Mouse (Mus musculus) liver, embryonic 16.5 days (tissue): ENCODE data around the gene Cd3d. TPM values are rescaled to one million over a fixed set of nuclear protein-coding genes. Genes with fewer than 3 reads are reported as not detected.

Source experiments
- ATAC-seq: fragments of 200-750 bp; cut with Nextera tagmentation; 2 replicates; pipeline ENCODE4 v1.8.0; 2017; ENCODE audit warnings: low read depth, mild to moderate bottlenecking, moderate number of reproducible peaks, moderate library complexity
- H3K27ac ChIP-seq: fragments of 300-500 bp; sonication (generic); 2 replicates; pipeline ENCODE4 v1.5.1; 2014; ENCODE audit warnings: mild to moderate bottlenecking, low read length
- H3K27me3 ChIP-seq: fragments of 300-500 bp; sonication (generic); 2 replicates; pipeline ENCODE4 v1.6.1; 2014; ENCODE audit warnings: low read depth, low read length, mixed read lengths; ENCODE audit not compliant: control insufficient read depth, insufficient read depth
- H3K36me3 ChIP-seq: fragments of 300-500 bp; sonication (generic); 2 replicates; pipeline ENCODE4 v1.6.1; 2014; ENCODE audit warnings: mild to moderate bottlenecking; ENCODE audit not compliant: control insufficient read depth, insufficient read depth
- H3K4me1 ChIP-seq: fragments of 300-500 bp; sonication (generic); 2 replicates; pipeline ENCODE4 v1.6.1; 2014; ENCODE audit warnings: low read depth, low read length, mixed read lengths; ENCODE audit not compliant: control insufficient read depth
- H3K4me2 ChIP-seq: fragments of 300-500 bp; sonication (generic); 2 replicates; pipeline ENCODE4 v1.6.1; 2014; ENCODE audit warnings: low read depth, low read length, mixed read lengths
- H3K4me3 ChIP-seq: fragments of 300-500 bp; sonication (generic); 2 replicates; pipeline ENCODE4 v1.5.1; 2014; ENCODE audit warnings: low read depth, mild to moderate bottlenecking, low read length
- H3K9ac ChIP-seq: fragments of 300-500 bp; sonication (generic); 2 replicates; pipeline ENCODE4 v1.6.1; 2014; ENCODE audit warnings: low read depth, low read length
- H3K9me3 ChIP-seq: fragments of 300-500 bp; sonication (generic); replicated peaks from 2 replicates; pipeline ENCODE4 v1.6.1; 2016; ENCODE audit warnings: low read length; ENCODE audit not compliant: control insufficient read depth
- WGBS: fragments of 180-500 bp; shearing (Covaris S2); extraction: QIAGEN DNeasy Blood & Tissue Kit; methylation state at CpG from one replicate; pipeline ENCODE4 v1.1.7; 2014; ENCODE audit not compliant: insufficient replicate concordance; 5-methylcytosine and 5-hydroxymethylcytosine counted together
- polyA plus RNA-seq: library from polyadenylated mRNA; unstranded; fragments of >200 nt; fragmentation: Nextera tagmentation; extraction: Ambion mirVana; gene quantifications from 2 replicates; pipeline ENCODE4 v1.2.1, GENCODE M21; 2015

The Cd3d gene
- polyA plus RNA-seq, 1 experiment from 2014 or later = 0.52 TPM

GRCm38 (mm10) chr9:45015841-45016240, 34.3 kb downstream of the Cd3d start:
- WGBS = 46% methylated on average over 3 of the region's 3 CpGs
- no peak overlapping the region for H3K4me3 ChIP-seq
- no peaks in the 10 kb centered on the region for H3K4me1 ChIP-seq
- H3K27me3 ChIP-seq = no peaks in the 10 kb centered on the region; the same call in 1 of the 2 replicates
- H3K9ac ChIP-seq = no peak overlapping the region
- no peaks in the 10 kb centered on the region for H3K9me3 ChIP-seq
- H3K36me3 ChIP-seq = no peaks in the 10 kb centered on the region
- no peak overlapping the region for H3K4me2 ChIP-seq
- no peak overlapping the region for H3K27ac ChIP-seq
- ATAC-seq = no peak

- Histone ChIP-seq H3K27me3 (no peaks in the 10 kb centered on the region; the same call in 1 of the 2 replicates), H3K4me3 (no peak overlapping the region), H3K9ac (no peak overlapping the region), H3K9me3 (no peaks in the 10 kb centered on the region), H3K36me3 (no peaks in the 10 kb centered on the region), H3K27ac (no peak overlapping the region), H3K4me1 (no peaks in the 10 kb centered on the region), H3K4me2 (no peak overlapping the region)
- ATAC-seq = no peak
- WGBS = 68% methylated on average over 11 of the region's 11 CpGs
Observed at GRCm38 (mm10) chr9:45018031-45018430, 36.4 kb downstream of the Cd3d start.

DNA sequence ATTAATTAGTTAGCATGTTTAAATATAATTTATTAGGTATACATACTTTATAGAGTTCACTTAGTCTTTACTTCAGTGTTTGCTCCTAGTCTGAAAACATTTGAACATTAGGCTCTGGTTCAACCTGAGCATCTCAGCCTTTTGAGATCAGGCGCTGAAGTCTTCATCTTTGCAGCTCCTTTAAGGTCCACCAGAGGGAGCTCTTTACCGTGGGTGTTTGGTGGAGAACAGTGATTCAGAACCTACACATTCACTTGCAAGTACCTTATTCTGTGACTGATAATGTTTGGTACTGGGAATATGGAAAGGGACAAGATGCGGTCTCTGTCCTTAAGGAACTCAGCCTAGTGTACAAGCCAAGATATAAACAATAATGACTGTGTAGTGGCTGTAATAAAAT, 41.2 kb downstream of the Cd3d start:
- Histone ChIP-seq H3K27ac (no peak overlapping the region), H3K4me2 (no peak overlapping the region), H3K4me1 (no peaks in the 10 kb centered on the region), H3K9ac (no peak overlapping the region), H3K9me3 (no peaks in the 10 kb centered on the region), H3K4me3 (no peak overlapping the region), H3K27me3 (no peaks in the 10 kb centered on the region; the same call in 1 of the 2 replicates), H3K36me3 (no peaks in the 10 kb centered on the region)
- 4% methylated on average over 3 of the region's 3 CpGs for WGBS
- ATAC-seq = no peak

GRCm38 (mm10) chr9:45023638-45024037, 42.1 kb downstream of the Cd3d start:
- 34% methylated on average over 3 of the region's 3 CpGs for WGBS
- Histone ChIP-seq H3K4me1 (no peaks in the 10 kb centered on the region), H3K4me3 (no peak overlapping the region), H3K27me3 (no peaks in the 10 kb centered on the region; the same call in 1 of the 2 replicates), H3K9me3 (no peaks in the 10 kb centered on the region), H3K9ac (no peak overlapping the region), H3K36me3 (no peaks in the 10 kb centered on the region), H3K27ac (no peak overlapping the region), H3K4me2 (no peak overlapping the region)
- ATAC-seq = no peak

- H3K36me3 ChIP-seq = no peaks in the 10 kb centered on the region
- H3K4me1 ChIP-seq = no peaks in the 10 kb centered on the region
- no peak overlapping the region for H3K27ac ChIP-seq
- no peak overlapping the region for H3K9ac ChIP-seq
- no peak overlapping the region for H3K4me3 ChIP-seq
- H3K9me3 ChIP-seq = no peaks in the 10 kb centered on the region
- H3K27me3 ChIP-seq = no peaks in the 10 kb centered on the region; the same call in 1 of the 2 replicates
- H3K4me2 ChIP-seq = no peak overlapping the region
- WGBS = 60% methylated on average over 2 of the region's 2 CpGs
- ATAC-seq = no peak
Observed at GRCm38 (mm10) chr9:45024187-45024586, 42.6 kb downstream of the Cd3d start.

GRCm38 (mm10) chr9:45027376-45027775, 45.8 kb downstream of the Cd3d start:
- H3K9ac ChIP-seq = no peak overlapping the region
- ATAC-seq = no peak
- no peaks in the 10 kb centered on the region for H3K27me3 ChIP-seq
- H3K4me3 ChIP-seq = no peak overlapping the region
- WGBS = 35% methylated on average over 8 of the region's 8 CpGs
- no peaks in the 10 kb centered on the region; the same call in 1 of the 2 replicates for H3K4me1 ChIP-seq
- H3K9me3 ChIP-seq = no peaks in the 10 kb centered on the region
- H3K36me3 ChIP-seq = no peaks in the 10 kb centered on the region
- no peak overlapping the region for H3K4me2 ChIP-seq
- H3K27ac ChIP-seq = no peak overlapping the region

GRCm38 (mm10) chr9:45030341-45030740, 48.8 kb downstream of the Cd3d start:
- no peaks in the 10 kb centered on the region; the same call in 1 of the 2 replicates for H3K4me1 ChIP-seq
- H3K27me3 ChIP-seq = no peaks in the 10 kb centered on the region
- 43% methylated on average over 6 of the region's 6 CpGs for WGBS
- no peaks in the 10 kb centered on the region for H3K36me3 ChIP-seq
- ATAC-seq = no peak
- H3K4me3 ChIP-seq = no peak overlapping the region
- no peaks in the 10 kb centered on the region for H3K9me3 ChIP-seq
- H3K4me2 ChIP-seq = no peak overlapping the region
- H3K27ac ChIP-seq = no peak overlapping the region
- no peak overlapping the region for H3K9ac ChIP-seq

- Histone ChIP-seq H3K4me3 (no peak overlapping the region), H3K36me3 (no peaks in the 10 kb centered on the region), H3K9ac (no peak overlapping the region), H3K27me3 (no peaks in the 10 kb centered on the region), H3K4me2 (no peak overlapping the region), H3K27ac (no peak overlapping the region), H3K4me1 (no peaks in the 10 kb centered on the region; the same call in 1 of the 2 replicates), H3K9me3 (no peaks in the 10 kb centered on the region)
- WGBS = 38% methylated on average over 2 of the region's 2 CpGs
- no peak for ATAC-seq
Observed at GRCm38 (mm10) chr9:45032261-45032660, 50.7 kb downstream of the Cd3d start.

- no peak for ATAC-seq
- WGBS = 62% methylated on average over 3 of the region's 3 CpGs
- Histone ChIP-seq H3K9ac (no peak overlapping the region), H3K27me3 (no peaks in the 10 kb centered on the region; the same call in 1 of the 2 replicates), H3K36me3 (no peaks in the 10 kb centered on the region), H3K27ac (no peak overlapping the region), H3K4me2 (no peak overlapping the region), H3K4me1 (no peaks in the 10 kb centered on the region; the same call in 1 of the 2 replicates), H3K9me3 (no peaks in the 10 kb centered on the region), H3K4me3 (no peak overlapping the region)
Observed at GRCm38 (mm10) chr9:45034526-45034925, 52.9 kb downstream of the Cd3d start.
